Comparison of ENCODE assay signal across 24 mouse cellular contexts in the genomic region with DNA sequence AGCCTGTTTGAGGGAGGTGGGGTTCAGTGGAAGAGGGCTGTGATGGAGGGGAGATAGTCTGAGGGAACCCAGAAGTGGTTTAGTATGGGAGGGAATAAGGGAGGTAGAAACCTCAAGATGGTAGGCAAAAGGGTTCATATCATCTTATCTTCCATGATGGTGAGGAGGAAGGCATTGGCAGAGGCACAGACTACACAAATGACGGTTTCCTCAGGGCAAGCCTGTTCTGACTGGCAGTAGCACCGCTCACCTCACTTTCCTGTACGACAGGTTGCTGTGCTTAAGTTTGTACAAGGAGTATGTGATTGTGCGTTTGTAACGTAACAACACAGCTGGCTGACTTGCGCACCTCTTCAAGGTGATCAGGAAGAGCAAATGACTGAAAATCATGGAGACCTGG. TPM values are rescaled to one million over a fixed set of nuclear protein-coding genes. Genes with fewer than 3 reads are reported as not detected.
A peak's percentile ranks its signal among the peaks of the same experiment; 100 is the strongest.
DNase-seq lines count a peak whose midpoint lies in the region; ATAC-seq and TF ChIP-seq lines count a peak whose summit lies in the region.
"Had no signal": no experiment of that assay in that cellular context is flagged by ENCODE, and none has a peak within 500 bp of the region (broad histone marks: within the 10 kb centered on the region; RNA-seq: fewer than 3 reads in every experiment).

No protein-coding gene starts in this region.

- TF ChIP-seq CTCF in lung, adult 2 months (IDR thresholded peaks at IDR 0.05; ENCODE audit: insufficient read depth, low read length): no peak

- peak; percentile 40 for ATAC-seq in inflammation-experienced regulatory T-cells, adult 6 months
- ATAC-seq: midbrain, embryonic 13.5 days had no signal

- intact Hi-C loops in left cerebral cortex, postnatal 36 days (cut with DNase I): no loop called here
- intact Hi-C loops in left cerebral cortex, postnatal 25 days (cut with DNase I): no loop called here

- no peak for TF ChIP-seq POLR2A in lung, adult 2 months (IDR thresholded peaks at IDR 0.05; ENCODE audit: borderline replicate concordance, extremely low read depth, low read depth, low read length)

- no peaks in the 10 kb centered on the region for H3K4me1 ChIP-seq in lung, adult 2 months (ENCODE audit: control insufficient read depth, insufficient read depth, low read length)
- H3K4me1 ChIP-seq: embryonic facial prominence, embryonic 10.5 days; embryonic facial prominence, embryonic 15.5 days; forebrain, embryonic 12.5 days; kidney, embryonic 15.5 days; limb, embryonic 12.5 days; liver, embryonic 15.5 days; lung, embryonic 15.5 days; midbrain, embryonic 13.5 days; stomach, embryonic 15.5 days had no signal

- H3K4me3 ChIP-seq in lung, adult 2 months (replicated peaks; ENCODE audit: extremely low read depth, low read depth, low read length): no peak overlapping the region
- H3K4me3 ChIP-seq: embryonic facial prominence, embryonic 10.5 days; embryonic facial prominence, embryonic 15.5 days; forebrain, embryonic 12.5 days; kidney, embryonic 15.5 days; limb, embryonic 12.5 days; liver, embryonic 15.5 days; lung, embryonic 15.5 days; midbrain, embryonic 13.5 days; stomach, embryonic 15.5 days had no signal

- WGBS in lung, adult 2 months: 81% methylated on average over 6 of the region's 6 CpGs

- peak; percentile 21 for DNase-seq in CD4-positive, CD25-positive, alpha-beta regulatory T cell, adult 2 months (ENCODE audit: low read depth, low spot score)
- DNase-seq in R1 (ENCODE audit: low read depth, low spot score): peak; percentile 38
- DNase-seq in naive thymus-derived CD4-positive, alpha-beta T cell, adult 2 months (ENCODE audit: low read depth): peak; percentile 26
- DNase-seq in lung, adult 2 months: no peak
- no peak for DNase-seq in left cerebral cortex, postnatal 36 days (ENCODE audit: low spot score in 2 of 2)
- DNase-seq in left cerebral cortex, postnatal 25 days (ENCODE audit: low spot score in 2 of 2): no peak
- DNase-seq: adrenal gland, postnatal 25 days; cerebellum, adult 2 months; cerebellum, postnatal 14 days; gastrocnemius, postnatal 10 days; kidney, adult 11 months; kidney, postnatal 36 days; retina, postnatal 1 day; right cerebral cortex, postnatal 14 days had no signal

RNA-seq across cellular contexts. Expression of gene Prickle1, which starts 7.2 kb away (rescaled TPM):
- polyA plus RNA-seq in inflammation-experienced regulatory T-cells, adult 6 months (2017; shearing (Covaris generic)): 1 to 10 TPM in 1 of 3 experiments, under 1 TPM in 2; 0.45 to 1.5 (median 0.64) TPM
- polyA plus RNA-seq in lung, adult 2 months (2012; rRNA removed): 44.2 and 62.3 TPM in 2 replicates
- 100 to 1,000 TPM in 1 of 2 experiments, 10 to 100 TPM in 1; 92.0 to 103 TPM for total RNA-seq in left cerebral cortex, postnatal 36 days (2021)
- total RNA-seq in left cerebral cortex, postnatal 25 days (2021): 10 to 100 TPM; 85.7 to 98.6 TPM

Comparison
In these comparisons a context has a peak if more than half of its experiments do, and no peak if none do; other contexts are left out.
1. DNase-seq: peak in CD4-positive, CD25-positive, alpha-beta regulatory T cell, adult 2 months (single experiment), R1 (single experiment) and naive thymus-derived CD4-positive, alpha-beta T cell, adult 2 months (single experiment); none in lung, adult 2 months (single experiment), left cerebral cortex, postnatal 36 days (0 of 2) and left cerebral cortex, postnatal 25 days (0 of 2).